Mouse (Mus musculus) liver, postnatal 0 days (tissue): ENCODE measurements around the gene Itga2.

Experiments used
- CTCF ChIP-seq: sonication (generic); IDR thresholded peaks from 2 replicates; pipeline ENCODE4 v1.5.1; 2016; ENCODE audit warnings: antibody characterized with exemption, low read depth
- EP300 ChIP-seq: IDR thresholded peaks from 2 replicates; pipeline ENCODE4 v1.6.1; 2016; ENCODE audit warnings: antibody characterized with exemption, low read depth, mild to moderate bottlenecking

GRCm38 (mm10) chr13:114834580-114834979 is 97.3 kb downstream of the Itga2 start:
- TF ChIP-seq CTCF (no peak), EP300 (no peak)
